Mouse (Mus musculus) heart, adult 2 months (tissue): ENCODE measurements around the gene Ndst2.

Experiments
- CTCF ChIP-seq: fragments of 200-600 bp; IDR thresholded peaks from 2 replicates; pipeline ENCODE4 v1.8.1; 2022; ENCODE audit warnings: antibody characterized with exemption, mild to moderate bottlenecking, moderate library complexity
- EP300 ChIP-seq: fragments of 200-500 bp; IDR thresholded peaks from 2 replicates; pipeline ENCODE4 v1.6.1; 2011; ENCODE audit warnings: low read depth, low read length, control low read depth; ENCODE audit not compliant: insufficient read depth
- POLR2A ChIP-seq: fragments of 200-500 bp; IDR thresholded peaks from 2 replicates; pipeline ENCODE4 v1.6.1; 2011; ENCODE audit warnings: mild to moderate bottlenecking, low read depth, low read length, control low read depth; ENCODE audit not compliant: insufficient read depth

DNA sequence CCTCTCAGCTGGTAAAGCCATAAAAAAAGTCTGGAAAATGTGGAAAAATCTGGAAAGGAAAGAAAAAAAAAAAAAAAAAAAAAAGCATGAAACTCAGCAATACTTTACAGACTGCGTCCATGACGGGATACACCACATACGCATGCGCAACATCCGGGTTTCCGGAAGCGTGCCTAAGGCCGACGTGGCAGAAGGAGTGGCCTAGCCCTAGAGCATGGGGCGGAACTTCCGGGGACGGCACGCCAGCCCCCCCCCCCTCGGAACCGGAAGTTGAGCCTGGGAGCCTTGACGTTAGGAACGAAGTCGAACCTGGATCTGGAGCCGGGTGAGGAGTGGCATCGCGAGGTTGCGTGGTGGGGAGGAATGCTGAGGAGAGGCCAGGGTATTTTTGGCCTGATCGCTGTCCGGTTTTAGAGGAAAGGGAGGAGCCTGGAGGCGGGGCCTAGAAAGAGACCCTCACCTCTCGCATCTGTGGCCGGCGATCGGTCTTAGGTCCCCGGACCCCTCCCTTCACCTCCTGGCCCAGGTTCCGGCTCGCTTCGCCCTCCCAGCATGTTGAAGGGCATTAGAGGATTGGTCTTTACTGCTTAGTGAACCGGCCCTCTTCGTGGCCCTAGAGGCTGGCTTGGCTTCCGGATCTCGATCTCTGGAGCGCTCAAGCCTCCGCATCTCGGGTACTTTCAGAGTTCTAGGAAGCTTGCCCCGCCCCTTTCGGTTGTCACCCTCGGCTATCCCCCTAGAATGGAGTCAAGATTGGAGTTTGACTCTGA lies 60.1 kb downstream of the Ndst2 start, which contains the start of gene Sec24c:
- TF ChIP-seq POLR2A (peak; percentile 92), CTCF (no peak), EP300 (peak; percentile 66; the same call in 1 of the 2 replicates)
